Mouse (Mus musculus) megakaryocyte progenitor cell, adult 5-6 weeks (primary cell): ENCODE measurements at regions not wholly inside any gene's neighbourhood (a gene's known extent, or its start where the extent isn't known, plus 50 kb on each side); places are given as distances from the start of the nearest gene placed in this dataset.
"Not testable (repeated sequence)": the region's sequence is repeated elsewhere in the genome, so short reads cannot be mapped to it uniquely, and the experiment has no call there.

Experiments
- ATAC-seq: replicated peaks from 2 replicates; pipeline ENCODE4 v1.8.0; 2016; ENCODE audit warnings: mild to moderate bottlenecking, moderate TSS enrichment, inconsistent platforms; ENCODE audit not compliant: poor library complexity

DNA sequence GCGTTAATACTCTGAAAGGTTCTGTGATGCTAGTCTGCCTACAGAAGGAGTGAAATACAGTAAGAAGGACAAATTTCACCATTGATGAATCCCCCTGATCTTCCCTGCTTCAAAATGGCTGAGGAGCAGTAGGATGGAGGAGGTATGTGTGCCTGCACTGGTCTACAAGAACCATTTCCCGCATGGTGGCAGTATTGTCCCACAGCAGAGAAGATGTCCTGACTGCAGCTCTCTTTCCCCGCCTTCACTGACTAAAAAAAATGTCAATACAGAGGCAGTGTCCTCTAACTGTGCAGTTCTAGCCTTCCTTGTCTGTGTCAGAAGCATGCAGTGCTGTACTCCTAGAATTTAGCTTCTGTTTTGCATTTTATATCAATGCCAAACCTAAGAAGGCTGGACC is 174.6 kb upstream of the Olfr1324 start:
- ATAC-seq = peak; percentile 44; the same call in 1 of the 2 replicates

DNA sequence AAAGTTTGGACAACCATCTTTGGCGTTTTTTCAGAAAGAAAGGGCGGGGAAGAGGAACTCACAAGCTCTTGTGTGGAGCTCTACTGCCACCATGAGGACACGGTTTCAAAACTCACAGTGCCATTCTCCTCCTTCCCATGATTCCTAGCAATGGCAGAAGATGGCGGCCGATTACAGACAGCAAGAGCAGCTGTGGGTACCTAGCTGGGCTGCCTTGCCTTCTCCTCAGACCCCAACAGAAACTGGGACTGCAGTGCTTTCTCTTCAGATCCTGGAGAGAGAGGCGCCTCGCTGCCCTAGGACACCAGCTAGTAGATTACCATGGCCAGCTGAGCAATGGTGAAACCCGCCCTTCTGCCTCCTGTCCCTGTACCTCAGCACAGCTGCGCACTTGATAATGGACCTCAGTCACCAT is 174.2 kb upstream of the Olfr1324 start:
- not testable (repeated sequence) for ATAC-seq

DNA sequence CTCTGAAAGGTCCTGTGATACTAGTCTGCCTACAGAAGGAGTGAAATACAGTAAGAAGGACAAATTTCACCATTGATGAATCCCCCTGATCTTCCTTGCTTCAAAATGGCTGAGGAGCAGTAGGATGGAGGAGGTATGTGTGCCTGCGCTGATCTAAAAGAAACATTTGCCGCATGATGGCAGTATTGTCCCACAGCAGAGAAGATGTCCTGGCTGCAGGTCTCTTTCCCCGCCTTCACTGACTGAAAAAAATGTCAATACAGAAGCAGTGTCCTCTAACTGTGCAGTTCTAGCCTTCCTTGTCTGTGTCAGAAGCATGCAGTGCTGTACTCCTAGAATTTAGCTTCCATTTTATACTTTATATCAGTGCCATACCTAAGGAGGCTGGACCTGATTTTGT is 172.0 kb upstream of the Olfr1324 start:
- not testable (repeated sequence) for ATAC-seq

DNA sequence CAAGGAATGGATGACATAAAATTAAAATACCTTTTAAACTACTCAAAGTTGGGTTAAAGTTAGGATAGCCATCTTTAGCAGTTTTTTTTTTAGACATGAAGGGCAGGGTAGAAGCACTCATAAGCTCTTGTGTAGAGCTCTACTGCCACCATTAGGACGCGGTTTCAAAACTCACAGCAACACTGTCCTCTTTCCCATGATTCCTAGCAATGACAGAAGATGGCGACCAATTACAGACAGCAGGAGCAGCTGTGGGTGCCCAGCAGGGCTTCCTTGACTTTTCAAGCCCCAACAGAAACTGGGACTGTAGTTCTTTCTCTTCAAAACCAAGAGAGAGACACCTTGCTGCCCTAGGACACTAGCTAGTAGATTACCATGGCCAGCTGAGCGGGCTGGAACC is 171.5 kb upstream of the Olfr1324 start:
- ATAC-seq = no peak

DNA sequence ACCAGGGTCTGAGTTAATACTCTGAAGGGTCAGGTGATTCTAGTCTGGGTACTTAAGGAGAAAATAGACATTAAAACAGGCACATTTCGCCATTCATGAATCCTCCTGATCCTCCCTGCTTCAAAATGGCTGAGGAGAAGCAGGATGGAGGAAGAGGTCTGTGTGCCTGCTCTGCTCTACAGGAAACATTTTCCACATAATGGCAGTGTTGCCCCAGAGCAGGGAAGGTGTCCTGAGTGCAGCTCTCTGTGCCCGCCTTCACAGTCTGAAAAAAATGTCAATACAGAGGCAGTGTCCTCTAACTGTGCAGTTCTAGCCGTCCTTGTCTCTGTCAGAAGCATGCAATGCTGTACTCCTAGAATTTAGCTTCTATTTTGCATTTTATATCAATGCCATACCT is 169.3 kb upstream of the Olfr1324 start:
- not testable (repeated sequence) for ATAC-seq

DNA sequence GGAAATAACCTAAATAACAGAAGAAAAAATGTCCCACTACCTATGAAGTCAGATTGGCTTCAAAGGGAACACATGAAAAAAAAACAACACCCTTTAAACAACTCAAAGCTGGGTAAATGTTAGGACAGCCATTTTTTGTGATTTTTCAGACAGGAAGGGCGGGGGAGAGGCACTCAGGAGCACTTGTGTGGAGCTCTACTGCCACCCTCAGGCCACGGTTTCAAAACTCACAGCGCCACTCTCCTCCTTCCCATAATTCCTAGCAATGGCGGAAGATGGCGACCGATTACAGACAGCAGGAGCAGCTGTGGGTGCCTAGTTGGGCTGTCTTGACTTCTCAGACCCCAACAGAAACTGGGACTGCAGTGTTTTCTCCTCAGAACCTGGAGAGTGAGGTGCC is 168.8 kb upstream of the Olfr1324 start:
- no peak for ATAC-seq

DNA sequence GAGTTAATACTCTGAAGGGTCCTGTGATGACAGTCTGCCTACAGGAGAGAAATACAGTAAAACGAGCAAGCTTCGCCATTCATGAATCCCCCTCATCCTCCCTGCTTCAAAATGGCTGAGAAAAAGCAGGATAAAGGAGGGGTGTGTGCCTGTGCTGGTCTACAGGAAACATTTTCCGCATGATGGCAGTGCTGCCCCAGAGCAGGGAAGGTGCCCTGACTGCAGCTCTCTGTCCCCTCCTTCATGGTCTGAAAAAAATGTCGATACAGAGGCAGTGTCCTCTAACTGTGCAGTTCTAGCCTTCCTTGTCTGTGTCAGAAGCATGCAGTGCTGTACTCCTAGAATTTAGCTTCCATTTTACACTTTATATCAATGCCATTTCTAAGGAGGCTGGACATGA is 166.7 kb upstream of the Olfr1324 start:
- not testable (repeated sequence) for ATAC-seq

DNA sequence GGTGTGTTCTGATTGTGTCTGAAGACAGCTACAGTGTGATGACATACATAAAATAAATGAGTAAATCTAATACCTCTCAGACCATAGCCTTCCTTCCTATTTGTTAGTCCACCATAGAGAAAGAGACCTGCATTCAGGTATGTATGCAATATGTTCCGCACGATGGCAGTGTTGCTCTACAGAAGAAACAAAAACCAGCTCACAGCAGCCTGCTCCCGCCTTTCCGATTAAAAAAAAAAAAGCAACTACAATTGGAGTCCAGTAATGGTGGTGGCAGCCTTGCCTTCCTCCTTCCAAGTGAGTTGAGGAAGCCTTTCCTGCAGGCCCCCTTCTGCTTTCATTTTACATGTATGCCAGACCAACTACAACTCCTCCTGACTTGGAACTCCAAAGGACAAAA is 163.2 kb upstream of the Olfr1324 start:
- ATAC-seq = no peak

DNA sequence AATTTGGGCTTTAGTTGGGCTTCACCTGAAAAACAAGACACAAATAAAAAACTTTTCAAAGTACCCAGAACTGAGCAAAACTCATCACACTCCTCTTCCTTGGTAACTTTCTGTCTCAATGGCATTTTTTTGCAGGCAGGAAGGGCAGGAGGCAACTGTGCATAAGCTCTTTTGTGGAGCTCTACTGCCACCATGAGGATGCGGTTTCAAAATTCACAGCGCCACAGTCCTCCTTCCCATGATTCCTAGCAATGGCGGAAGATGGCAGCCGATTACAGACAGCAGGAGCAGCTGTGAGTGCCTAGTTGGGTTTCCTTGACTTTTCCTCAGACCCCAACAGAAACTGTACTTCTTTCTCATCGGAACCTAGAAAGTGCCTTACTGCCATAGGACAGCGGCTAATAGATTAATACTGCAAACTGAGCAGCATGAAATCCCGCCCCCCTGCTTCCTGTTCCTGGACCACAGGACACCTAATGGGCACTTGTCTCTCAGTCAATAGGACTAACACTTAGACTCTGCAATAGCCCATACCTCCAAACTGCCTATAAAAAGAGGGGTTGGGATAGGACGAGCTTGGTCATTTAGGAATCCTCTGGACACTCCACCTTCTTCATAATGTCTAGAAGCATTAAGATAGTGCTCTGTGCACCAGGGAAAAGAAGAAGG is 162.5 kb upstream of the Olfr1324 start:
- no peak for ATAC-seq

DNA sequence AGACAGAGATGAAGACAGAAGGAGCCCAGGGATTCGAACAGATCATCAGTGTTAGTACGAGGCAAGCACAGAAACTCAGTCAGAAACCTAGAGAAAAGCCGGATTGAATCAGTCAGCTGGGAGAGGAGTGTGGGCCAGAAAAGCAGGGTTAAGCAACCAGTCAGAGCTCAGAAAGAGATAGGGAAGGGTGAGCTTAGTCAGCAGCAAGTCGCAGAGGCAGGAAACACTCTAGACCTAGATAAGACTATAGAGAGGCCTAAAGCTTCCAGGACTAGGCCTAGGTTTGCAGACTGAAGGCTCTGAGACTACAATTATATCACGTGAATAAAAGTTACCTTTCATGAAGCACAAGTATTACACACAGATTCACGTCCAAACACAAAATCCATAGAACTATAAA is 160.6 kb upstream of the Olfr1324 start:
- ATAC-seq = peak; percentile 37; the same call in 1 of the 2 replicates

DNA sequence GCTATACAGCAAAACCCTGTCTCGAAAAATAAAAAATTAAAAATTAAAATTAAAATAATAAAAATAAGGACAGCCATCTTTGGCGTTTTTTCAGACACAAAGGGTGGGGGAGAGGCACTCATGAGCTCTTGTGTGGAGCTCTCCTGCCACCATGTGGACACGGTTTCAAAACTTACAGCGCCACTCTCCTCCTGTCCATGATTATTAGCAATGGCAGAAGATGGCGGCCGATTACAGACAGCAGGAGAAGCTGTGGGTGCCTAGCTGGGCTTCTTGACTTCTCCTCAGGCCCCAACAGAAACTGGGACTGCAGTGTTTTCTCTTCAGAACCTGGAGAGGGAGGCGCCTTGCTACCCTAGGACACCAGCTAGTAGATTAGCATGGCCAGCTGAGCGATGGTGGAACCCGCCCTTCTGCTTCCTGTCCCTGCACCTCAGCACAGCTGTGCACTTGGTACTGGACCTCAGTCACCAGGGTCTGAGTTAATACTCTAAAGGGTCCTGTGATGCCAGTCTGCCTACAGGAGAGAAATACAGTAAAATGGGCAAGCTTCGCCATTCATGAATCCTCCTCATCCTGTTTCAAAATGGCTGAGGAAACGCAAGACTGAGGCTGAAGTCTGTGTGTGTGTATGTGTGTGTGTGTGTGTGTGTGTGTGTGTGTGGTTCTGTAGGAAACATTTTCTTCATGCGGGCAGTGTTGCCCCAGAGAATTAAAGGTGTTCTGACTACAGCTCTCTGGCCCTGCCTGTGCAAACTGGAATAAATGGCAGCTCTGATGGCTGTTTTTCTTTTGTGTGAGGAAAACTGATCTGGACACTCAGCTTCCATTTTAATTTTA is 155.7 kb upstream of the Olfr1324 start:
- ATAC-seq = no peak

DNA sequence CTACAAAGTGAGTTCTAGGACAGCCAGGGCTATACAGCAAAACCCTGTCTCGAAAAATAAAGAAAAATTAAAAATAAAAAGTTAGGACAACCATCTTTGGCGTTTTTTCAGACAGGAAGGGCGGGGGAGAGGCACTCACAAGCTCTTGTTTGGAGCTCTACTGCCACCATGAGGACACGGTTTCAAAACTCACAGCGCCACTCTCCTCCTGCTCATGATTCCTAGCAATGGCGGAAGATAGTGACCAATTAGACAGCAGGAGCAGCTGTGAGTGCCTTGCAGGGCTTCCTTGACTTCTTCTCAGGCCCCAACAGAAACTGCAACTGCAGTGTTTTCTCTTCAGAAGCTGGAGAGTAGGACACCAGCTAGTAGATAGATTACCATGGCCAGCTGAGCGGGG is 151.9 kb upstream of the Olfr1324 start:
- ATAC-seq = no peak

DNA sequence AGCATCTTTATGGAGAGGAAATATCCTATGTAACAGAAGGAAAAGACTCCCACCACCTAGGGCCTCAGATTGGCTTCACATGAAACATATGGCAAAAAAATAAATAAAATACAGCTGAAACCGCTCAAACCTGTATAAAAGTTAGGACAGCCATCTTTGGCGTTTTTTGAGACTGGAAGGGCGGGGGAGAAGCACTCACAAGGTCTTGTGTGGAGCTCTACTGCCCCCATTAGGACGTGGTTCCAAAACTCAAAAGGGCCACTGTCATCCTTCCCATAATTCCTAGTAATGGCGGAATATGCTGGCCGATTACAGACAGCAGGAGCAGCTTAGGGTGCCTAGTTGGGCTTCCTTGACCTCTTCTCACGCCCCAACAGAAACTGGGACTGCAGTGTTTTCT is 148.5 kb upstream of the Olfr1324 start:
- no peak for ATAC-seq

DNA sequence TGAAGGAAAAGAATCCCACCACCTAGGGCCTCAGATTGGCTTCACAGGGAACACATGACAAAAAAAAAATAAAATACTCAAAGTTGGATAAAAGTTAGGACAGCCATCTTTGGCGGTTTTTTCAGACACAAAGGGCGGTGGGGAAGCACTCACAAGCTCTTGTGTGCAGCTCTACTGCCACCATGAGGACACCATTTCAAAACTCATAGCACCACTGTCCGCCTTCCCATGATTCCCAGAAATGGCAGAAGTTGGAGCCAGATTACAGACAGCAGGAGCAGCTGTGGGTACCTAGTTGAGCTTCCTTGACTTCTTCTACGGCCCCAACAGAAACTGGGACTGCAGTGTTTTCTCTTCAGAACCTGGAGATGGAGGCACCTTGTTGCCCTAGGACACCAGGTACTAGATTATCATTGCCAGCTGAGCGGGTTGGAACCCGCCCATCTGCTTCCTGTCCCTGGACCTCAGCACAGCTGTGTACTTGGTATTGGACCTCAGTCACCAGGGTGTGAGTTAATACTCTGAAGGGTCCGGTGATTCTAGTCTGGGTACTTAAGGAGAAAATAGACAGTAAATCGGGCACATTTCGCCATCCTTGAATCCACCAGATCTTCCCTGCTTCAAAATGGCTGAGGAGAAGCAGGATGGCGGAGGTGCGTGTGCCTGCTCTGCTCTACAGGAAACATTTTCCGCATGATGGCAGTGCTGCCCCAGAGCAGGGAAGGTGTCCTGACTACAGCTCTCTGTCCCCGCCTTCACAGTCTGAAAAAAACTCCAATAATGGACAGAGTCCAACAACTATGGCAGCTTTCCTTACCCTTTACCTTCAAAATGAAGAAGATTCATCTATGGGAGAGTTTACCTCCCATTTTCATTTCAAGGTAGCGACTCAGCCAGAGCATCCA is 144.1 kb upstream of the Olfr1324 start:
- ATAC-seq = not testable (repeated sequence)

DNA sequence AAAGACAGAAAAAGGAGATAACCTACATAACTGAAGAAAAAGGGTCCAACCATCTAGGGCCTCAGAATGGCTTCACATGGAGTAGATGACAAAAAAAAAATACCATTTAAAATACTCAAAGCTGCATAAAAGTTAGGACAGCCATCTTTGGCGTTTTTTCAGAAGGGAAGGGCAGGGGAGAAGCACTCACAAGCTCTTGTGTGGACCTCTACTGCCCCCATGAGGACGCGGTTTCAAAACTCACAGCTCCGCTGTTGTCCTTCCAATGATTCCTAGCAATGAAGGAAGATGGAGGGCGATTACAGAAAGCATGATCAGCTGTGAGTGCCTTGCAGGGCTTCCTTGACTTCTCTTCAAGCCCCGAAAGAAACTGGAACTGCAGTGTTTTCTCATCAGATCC is 140.8 kb upstream of the Olfr1324 start:
- ATAC-seq = no peak

DNA sequence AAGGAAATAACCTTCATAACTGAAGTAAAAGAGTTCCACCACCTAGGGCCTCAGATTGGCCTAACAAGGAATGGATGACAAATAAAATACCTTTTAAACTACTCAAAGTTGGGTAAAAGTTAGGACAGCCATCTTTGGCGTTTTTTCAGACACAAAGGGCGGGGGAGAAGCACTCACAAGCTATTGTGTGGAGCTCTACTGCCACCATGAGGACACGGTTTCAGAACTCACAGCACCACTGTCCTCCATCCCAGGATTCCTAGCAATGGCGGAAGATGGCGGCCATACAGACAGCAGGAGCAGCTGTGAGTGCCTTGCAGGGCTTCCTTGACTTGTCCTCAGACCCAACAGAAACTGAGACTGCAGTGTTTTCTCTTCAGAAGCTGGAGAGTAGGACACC is 138.0 kb upstream of the Olfr1324 start:
- ATAC-seq = no peak

DNA sequence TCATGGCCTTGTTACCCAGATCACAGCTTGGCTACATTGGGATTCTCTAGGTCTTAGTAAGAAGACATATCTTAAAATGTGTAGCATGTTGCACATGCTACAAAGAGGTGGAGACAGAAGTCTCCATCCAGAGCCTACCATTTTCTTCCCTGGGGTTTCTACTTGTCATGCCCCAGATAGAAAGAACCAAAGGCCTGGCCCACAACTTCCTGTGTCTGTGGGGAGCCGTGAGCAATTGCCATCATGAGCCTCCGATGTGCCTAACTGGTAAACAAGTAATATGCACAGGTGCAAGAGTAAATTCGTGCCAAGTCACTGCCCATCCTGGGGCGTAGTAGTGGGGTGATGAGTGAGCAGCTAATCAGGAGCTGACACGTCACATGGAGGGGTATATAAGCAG is 136.7 kb upstream of the Olfr1324 start:
- not testable (repeated sequence) for ATAC-seq

DNA sequence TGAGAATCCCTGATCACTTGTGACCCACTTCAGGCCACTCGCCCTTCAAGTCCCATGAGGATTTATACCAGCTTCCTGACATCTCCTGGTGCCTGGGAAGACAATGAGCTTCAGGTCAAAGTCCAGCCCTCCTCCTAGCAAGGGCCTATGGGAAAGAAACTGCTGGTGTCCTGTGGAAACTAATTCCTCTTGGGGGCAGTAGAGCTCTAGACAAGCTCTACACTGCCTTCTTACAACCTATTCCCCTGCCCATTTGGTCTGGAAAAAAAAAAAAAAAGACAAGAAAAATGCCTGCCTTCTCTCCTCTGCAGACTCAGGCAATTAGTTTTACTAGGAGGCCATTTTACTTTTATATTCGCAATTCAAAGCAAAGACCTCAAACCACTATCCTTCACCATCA is 132.6 kb upstream of the Olfr1324 start:
- peak; percentile 60; the same call in 1 of the 2 replicates for ATAC-seq

DNA sequence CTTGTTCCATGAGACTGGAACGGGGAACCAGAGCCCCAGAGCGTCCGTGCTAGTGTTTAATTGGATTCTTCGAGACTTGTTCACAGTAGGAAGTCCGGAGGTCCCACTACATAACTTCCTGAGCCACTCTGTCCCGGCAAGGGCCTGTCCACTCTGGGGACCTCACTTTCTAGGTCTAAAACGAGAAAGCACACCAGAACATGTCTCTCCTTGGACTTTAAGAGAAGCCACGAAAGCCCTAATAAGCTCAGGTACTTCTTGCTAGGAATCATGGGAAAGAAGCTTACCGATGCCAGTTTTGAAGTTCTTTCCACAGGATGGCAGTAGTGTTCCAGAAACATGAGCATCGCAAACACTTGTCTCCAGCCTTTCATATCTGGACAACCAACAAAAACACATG is 122.0 kb upstream of the Olfr1324 start:
- 0 out of 2 replicates have a peak, but pooled peaks have one; percentile 34 for ATAC-seq

DNA sequence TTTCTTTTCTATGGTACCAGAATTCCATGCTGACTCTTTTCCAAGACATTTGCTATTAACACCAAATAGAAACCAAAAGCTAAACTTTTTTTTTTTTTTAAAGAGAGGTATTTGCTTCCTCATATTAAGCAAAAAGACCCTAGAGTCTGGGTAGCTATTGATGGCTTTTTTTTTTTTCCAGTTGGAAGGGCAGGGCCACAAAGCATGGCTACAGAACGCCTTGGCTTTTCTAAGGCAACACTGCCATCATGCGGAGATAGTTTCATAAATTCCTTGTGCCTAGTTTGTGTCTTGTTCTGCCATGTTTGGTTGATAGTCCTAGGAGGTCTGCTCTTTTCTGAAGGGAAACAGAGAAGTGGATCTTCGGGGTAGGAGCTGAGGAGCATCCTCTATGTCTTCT is 121.4 kb upstream of the Olfr1324 start:
- ATAC-seq = no peak

DNA sequence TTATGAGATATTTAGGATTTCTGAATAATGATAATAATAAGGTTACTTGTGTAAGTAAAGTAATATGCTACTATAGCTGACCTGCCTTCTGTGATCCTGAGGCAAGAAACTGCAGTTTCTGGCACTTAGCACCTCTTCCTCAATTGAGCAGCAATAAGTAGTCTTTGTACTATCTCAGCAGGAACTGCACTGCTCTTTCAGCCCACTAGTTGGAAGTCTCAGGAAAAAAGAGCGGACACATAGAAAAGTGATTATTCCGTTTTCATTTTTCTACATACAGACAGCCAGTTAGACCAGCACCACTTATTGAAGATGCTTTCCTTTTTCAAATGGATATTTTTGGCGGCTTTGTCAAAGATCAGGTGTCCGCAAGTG is 109.5 kb upstream of the Olfr1324 start:
- ATAC-seq = peak; percentile 81
